Mouse (Mus musculus) erythroblast, embryonic 14.5 days (primary cell): ENCODE measurements around the gene Cul7.

Experiments used
- GATA1 ChIP-seq: IDR thresholded peaks from 2 replicates; pipeline ENCODE4 v1.6.1; 2012; ENCODE audit warnings: low read length, inconsistent platforms, mixed read lengths
- TAL1 ChIP-seq: IDR thresholded peaks from 3 replicates; pipeline ENCODE4 v1.6.1; 2012; ENCODE audit warnings: low read length, inconsistent platforms, mixed read lengths

GRCm38 (mm10) chr17:46602212-46602611 lies 47.9 kb upstream of the Cul7 start:
- TF ChIP-seq GATA1 (no peak), TAL1 (no peak)
